Mouse (Mus musculus): ENCODE measurements around the gene Bckdk. TPM values are rescaled to one million over a fixed set of nuclear protein-coding genes. Genes with fewer than 3 reads are reported as not detected.

Bckdk gene
- total RNA-seq (2014; fragmentation: Nextera tagmentation) (63.3 and 78.0 TPM in 2 replicates), total RNA-seq (2017) (38.6 and 50.5 TPM in 2 replicates)

DNA sequence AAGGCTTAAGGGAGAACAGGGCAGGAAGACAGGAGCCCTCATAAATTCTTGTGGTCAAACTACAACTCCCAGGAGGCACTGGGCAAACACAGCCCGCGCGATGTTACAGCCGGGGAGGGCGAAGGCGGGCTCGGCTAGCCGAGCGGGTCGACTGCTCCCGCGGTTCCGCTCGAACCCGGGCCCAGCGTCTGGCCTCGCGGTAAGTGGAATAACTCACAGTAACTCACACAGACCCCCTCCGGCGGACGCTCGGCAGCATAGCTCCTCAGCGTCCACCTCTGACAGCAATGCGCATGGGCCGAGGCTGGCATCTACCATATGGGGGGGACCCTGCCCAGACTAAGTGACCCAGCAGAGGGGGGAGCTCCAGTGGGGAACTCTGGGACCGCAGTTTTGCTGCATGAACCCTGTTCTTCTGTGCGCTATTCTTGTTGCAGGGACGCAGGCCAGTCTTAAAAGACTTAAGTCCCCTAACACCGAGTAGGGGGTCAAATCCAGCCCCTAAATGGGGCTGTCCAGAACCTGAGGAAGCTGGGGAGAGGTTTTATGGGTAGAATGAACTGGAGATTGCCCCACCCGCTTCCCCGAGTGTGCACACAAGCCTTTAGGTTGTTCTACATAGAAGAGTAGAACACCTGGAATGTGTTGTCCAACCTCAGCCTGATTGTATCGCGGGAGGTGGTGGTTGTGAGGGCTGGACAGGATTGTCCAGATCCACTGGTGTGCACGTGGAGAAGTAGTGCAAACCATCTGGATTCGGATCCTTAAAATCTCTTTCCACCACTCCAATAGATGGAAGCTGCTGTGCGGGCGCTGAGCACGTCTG is at the start of gene Bckdk:
Gene Bckdk (plus strand): TSS at position 112 of the 826 bp plus-strand sequence.
- ATAC-seq (replicated peaks; ENCODE audit: poor library complexity, severe bottlenecking) = peak; percentile 83

DNA sequence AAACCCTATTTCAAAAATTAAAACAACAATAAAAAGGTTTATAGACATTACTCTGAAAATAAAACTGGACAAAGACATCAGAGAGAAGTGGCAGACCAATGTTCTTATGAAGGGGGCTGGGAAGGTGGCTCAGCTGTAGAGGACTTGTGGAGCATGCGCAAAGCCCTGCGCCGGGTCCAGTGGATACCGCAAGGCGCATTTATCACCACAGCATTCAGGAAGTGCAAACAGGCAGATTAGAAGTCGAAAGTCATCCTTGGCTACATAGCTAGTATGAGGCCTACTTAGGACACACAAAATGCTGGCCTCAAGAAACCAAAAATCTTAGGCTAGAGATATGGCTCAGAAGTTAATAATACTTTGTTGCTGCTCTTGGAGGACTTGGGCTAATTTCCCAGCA is 45.6 kb upstream of the Bckdk start:
- no peak for ATAC-seq (replicated peaks; ENCODE audit: poor library complexity, severe bottlenecking)

DNA sequence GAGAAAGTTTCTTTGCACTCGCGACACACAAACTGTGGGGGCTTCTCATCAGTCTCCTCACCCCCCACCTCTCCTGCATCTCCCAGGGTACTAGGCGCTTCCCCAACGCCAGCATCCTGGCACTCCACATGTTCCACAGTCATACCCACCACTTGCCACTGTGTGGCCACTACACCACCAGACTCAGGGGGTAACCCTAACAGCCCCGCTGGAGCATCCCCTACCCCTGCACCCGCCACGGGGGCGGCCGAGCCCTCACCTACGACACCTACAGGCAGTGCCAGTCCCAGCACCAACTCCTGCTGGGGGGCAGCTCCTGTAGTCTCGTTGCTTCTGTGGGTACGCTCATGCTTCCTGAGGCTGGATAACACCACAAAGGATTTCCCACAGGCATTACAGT is 37.4 kb upstream of the Bckdk start:
- no peak for ATAC-seq (replicated peaks; ENCODE audit: poor library complexity, severe bottlenecking)

DNA sequence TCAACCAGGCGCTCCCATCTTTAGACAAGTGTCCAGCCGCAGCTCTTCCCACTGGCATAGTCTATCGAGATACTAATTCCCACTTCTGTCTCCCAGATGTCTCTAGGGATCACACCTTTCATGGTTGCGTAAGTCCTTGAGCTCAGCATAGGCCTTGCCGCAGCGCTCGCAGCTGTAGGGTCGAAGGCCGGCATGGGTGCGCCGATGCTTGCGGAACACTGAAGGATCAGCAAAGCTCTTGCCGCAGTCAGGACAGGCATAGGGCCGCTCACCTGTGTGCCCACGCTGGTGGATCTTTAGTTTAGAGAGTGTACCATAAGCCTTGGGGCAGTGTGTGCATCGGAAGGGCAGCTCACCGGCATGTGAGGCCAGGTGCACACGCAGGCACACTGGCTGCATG is 36.2 kb upstream of the Bckdk start:
- ATAC-seq (replicated peaks; ENCODE audit: poor library complexity, severe bottlenecking) = no peak

DNA sequence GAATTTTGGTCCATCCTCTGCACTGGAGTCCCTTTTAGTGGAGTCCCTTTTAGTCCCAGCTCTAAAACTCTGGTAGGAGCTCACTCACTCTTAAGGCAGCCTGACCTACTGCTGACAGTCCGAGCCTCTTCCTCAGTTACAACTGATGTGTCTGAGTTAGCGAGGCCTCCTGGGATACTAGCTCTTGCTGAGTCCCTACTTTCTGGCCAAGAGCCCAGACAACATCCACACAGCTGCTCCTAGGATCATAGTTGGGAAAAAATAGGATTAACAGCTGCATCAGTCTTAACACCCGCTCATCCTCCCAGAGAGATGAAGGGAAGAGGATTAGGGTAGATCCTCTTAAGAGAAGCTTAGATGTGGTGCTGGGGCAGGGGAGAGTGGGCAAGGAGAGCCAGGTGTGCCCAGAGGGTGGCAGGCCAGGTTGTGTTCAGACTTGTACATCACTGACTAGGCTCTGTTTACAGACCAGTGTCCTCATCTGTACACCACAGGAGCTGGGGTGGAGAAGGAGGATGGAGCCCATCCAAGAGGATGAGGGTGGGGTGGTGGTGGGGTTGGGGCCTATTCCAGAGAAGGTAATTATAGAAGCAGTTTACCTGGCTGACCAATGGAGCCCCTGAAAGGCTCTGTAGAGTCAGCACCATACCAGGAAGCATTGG is 34.6 kb upstream of the Bckdk start:
- no peak for ATAC-seq (replicated peaks; ENCODE audit: poor library complexity, severe bottlenecking)

DNA sequence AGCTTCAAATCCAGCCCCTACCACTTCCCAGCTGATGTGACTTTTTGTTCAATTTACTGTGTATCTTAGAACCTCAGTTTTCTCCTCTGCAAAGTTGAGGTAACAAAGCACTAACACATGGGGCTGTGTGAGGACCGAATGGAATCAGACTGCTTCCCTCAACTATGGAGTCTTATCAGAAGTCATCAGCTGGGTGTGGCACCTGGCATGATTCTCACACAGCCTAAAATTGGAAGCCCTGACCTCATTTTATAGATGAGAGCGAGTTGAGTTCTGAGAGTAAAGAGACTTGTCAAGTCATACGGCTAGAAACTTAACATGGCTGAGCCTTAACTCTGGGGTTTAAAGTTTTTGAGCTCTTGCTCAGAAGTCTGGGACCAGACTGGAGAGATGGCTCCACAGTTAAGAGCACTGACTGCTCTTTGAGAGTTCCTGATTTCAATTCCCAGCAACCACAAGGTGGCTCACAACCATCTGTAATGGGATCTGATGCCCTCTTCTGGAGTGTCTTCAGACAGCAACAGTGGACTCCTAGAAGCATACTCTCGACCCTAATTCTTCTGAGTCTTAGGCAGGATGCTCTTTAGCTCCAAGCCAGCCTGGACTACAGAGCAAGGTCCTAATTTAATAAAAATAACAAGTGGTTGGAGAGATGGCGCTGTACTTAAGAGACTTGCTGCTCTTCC is 33.6 kb upstream of the Bckdk start:
- ATAC-seq (replicated peaks; ENCODE audit: poor library complexity, severe bottlenecking) = no peak

DNA sequence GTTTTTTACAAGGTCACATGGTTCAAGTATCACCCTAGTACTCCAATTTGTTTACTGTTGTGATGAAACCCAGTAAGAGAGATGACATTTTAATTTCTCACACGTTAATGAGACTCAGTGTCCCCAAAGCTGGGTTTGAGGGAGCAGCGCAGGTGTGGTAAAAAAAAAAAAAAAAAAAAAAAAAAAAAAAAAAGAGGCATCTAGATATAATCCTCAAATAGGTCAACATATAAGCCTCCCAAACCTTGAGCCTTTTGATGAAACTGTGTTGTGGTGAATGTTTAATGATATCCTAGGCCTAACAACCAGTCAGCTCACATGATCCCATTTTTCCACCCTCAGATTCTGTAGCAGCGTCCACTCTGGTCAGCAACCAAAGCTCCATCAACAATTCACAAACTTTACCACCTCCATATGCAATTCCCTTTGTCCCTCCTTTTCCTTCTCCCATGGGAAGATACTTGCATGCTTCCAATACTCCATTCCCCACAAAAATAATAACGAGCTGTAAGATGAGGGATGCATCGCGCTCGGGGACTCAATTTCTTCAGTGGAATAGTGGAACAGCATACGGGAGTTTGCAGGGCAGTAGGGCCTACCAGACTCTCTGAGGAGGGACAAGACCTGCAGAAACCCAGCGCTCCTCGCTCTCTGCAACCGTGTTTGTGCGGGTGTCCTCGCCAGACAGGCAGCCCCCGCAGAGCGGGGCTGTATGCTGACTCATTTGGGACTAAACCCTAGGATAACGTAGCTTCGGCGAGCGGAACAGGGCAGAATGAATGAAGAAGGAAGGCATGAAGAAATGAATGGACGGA is 28.9 kb upstream of the Bckdk start:
- no peak for ATAC-seq (replicated peaks; ENCODE audit: poor library complexity, severe bottlenecking)

DNA sequence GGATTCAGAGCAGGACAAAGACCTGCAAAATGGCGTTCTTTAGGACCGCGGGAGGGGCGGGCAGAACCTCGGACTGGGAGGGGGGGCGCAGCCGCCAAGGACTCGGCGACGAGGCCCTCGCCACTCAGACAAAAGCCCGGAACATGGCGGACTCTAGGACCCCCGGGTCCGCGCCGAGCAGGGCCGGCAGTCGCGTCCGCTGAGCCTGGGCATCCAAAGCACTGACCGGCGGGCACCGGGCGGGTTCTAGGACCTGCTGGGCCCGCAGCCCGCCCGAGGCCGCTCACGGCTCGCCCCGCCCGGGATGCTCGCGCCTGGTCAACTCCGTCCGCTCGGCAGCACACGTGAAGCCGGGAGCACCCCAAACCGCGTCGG is 28.3 kb upstream of the Bckdk start:
- ATAC-seq (replicated peaks; ENCODE audit: poor library complexity, severe bottlenecking) = peak; percentile 67

DNA sequence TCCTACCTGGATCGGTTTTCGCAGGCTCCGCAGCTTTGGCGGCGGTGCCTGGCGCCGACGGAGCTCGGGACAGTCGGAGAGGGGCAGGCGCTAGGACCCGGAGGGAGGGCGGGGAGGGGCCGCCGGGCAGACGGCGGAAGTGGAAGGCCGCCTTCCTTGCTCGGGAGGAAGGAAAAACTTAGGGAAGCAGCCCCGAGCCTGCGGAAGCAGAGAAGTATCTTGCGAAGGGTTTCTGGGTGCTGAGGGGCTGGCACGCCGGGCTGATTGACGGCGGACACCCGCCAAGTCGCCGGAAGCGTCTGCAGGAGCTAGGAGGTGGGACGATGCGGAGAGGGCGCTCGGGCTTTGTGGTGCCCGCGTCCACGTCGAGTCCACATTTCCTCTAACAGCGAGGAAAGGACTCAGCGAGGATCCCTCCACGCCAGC is 27.8 kb upstream of the Bckdk start, which contains the start of gene Zfp646:
Gene Zfp646 (plus strand): TSS at position 181 of the 426 bp plus-strand sequence.
- ATAC-seq (replicated peaks; ENCODE audit: poor library complexity, severe bottlenecking) = peak; percentile 72

DNA sequence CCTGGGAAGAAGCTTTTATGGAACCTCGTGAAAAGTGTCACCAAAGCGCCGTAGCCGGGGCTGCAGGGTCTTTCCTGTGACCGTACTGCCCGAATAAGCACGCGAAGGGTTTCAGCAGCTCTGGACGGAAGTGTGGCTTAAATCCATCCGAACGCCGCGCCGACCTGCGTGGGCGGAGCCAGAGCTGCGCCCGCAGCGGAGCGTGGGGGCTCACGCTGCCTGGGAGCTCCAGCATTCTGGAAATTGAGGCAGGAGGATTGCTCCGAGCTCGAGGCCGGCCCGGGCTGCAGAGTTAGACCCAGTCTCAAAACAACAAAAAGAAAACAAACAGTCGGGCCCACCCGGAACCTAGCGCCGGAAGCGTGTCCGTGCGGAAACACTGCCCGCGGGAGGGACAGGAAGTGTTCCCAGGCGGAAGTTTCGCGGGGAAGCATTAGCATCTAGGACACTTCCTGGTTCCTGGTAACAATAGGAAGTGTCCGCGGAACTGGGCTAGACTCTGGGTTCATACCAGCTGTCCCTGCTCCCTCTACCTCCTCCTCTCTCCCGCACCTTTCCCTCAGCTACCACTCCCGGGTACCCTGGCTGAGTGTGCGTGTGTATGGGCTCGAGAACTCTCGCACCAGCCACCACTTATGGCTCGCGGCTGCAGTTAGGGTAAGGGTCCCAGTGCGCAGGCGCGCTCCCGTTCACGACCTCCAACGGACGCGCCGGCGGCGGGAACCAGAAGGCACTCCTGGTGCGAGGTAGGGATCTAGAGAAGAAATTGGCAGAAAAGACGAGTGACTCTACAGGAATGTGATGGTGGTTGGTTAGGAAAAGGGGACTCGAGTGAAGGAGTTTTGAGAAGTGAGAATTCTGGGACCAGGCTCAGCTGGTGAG is 27.2 kb upstream of the Bckdk start, which contains the start of gene Zfp668:
Gene Zfp668 (minus strand): TSS at position 362 of the 882 bp plus-strand sequence.
- ATAC-seq (replicated peaks; ENCODE audit: poor library complexity, severe bottlenecking) = peak; percentile 65

DNA sequence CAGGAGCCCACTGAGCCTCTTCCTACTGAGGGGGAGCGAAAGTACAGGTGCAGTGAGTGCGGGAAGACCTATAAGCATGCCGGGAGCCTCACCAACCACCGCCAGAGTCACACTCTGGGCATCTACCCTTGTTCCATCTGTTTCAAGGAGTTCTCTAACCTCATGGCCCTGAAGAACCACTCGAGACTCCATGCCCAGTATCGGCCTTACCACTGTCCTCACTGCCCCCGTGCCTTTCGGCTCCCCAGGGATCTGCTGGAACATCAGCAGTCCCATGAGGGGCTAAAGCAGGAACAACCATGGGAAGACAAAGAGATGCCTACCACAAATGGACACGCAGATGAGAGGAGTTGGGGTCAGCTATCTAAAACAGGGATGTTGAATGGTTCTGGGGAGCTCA is 24.6 kb upstream of the Bckdk start:
- no peak for ATAC-seq (replicated peaks; ENCODE audit: poor library complexity, severe bottlenecking)

DNA sequence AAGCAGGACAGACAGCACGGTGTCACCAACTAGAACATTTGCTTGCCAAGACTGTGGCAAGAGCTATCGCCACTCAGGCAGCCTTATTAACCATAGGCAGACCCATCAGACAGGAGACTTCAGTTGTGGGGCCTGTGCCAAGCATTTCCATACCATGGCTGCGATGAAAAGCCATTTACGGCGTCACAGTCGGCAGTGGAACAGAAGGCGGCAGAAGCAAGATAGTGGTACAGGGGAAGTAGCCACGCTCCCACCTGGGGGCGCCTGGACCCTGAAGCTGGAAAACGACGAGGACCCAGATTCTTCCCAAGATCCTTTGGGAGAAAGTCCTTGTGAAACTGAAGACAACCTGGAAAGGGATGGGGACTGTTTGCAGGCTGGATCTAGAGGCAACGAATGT is 23.5 kb upstream of the Bckdk start:
- ATAC-seq (replicated peaks; ENCODE audit: poor library complexity, severe bottlenecking) = no peak

DNA sequence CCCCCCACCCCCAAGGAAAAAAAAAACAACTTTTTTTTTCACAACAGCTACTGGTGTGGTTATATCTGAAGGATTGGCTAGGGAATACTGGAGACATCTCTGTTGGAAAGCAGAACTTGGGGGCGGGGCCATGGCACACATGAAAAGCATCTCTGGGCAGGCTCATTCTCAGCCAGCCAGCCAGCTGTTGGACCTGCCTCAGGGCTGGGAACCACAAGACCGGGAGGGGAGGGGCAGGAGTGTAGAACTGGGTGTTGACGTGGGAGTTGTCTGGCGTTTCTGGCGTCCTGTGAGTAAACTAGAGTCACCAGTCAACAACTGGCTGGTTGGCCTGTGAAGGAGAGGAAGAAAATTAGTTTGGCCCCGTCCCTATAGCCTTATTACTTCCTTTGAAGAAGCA is 17.9 kb upstream of the Bckdk start:
- no peak; the same call in 1 of the 2 replicates for ATAC-seq (replicated peaks; ENCODE audit: poor library complexity, severe bottlenecking)

DNA sequence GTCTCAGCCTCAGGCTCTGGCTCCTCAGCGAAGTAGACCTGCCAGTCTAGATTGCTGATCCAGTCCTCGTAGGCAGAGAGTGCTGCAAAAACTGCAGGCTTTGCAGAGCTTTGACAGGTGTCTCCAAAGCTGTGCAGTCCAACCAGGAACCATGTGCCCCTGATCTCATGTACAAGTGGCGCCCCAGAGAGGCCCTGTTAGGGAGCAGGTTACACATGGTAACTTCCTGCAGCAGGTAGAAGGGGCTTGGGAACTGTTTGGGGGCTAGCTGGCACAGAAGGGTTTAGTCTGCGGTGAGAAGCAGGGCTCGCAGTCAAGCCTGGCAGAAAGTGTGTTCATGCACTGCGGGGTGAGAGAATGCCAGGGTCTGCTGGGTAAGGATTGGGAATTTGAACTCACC is 17.3 kb upstream of the Bckdk start:
- no peak for ATAC-seq (replicated peaks; ENCODE audit: poor library complexity, severe bottlenecking)

DNA sequence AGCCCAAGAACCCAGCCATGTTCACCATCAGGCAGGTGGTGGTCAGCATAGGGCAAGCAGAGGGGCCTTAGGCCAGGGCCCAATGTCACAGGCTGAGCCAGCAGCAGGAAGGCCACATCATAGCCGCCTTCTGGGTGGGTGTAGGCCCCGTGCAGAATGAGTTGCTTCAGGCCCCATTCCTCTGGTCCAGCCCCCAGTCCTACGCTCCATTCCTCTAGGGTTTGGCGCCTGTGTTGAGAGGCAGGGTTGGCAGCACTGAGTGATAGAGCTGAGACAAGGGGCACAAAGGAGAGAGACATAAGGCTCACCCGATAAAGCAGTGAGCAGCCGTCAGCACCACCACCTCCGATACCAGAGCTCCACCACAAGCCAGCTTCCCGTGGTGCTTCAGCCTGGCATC is 16.7 kb upstream of the Bckdk start:
- ATAC-seq (replicated peaks; ENCODE audit: poor library complexity, severe bottlenecking) = no peak

DNA sequence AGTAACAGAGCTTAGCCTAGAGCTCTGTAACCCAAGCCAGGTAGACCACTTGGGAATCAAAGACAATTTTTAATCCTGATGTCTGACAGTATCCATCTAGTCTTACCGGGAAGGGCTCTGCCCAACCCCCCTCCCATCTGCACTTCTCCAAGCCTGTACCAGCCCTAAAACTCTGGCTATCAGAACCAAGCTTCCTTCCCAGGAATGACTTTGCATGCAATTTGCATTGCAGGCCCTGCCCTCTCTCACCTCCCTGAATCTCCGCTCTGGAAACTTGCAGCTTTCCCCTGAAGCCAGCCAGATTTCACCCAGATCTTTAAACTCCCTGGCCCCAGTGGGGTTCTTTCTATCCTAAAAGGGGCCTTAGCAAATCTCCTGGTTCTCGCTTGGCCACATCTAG is 16.1 kb upstream of the Bckdk start:
- ATAC-seq (replicated peaks; ENCODE audit: poor library complexity, severe bottlenecking) = no peak

DNA sequence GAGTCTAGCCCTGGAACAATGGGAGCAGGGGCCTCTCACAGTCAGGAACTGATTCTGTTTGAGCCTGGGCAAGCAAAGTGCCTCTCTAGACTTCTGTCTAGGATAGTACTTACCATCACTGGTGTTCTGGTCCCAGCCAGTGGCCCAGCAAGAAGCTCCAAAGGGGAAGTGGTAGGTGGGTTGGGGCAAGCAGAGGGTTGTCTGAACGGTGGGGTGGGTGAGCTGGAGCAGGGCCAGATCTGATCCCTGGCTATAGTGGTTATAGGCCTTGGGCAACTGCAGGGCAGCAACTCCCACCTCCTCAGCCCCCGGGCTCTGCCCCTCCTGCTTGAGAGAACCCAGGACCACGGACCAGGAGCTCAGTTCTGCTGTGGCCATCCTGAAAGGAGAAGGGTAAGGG is 15.1 kb upstream of the Bckdk start:
- peak; percentile 72 for ATAC-seq (replicated peaks; ENCODE audit: poor library complexity, severe bottlenecking)

DNA sequence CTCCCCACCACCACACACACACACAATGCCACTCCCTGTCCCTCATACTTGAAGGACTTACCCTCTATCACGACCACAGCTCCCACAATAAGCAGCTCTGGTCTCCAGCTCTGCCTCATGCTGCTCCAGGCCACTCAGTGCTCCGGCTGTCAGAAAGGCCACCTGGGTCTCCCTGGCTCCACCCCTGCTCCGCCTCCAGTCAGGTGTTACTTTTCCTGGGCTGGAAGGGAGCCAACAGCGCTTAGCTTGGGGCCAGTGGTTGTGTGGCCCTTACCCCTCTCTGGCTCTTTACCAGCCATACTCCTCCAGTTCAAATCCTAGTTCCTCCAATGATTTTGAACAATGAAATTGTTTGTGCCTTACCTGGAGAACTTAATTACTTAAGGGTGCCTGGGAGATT is 13.1 kb upstream of the Bckdk start, which contains the start of gene Prss53:
Gene Prss53 (minus strand): TSS at position 173 of the 400 bp plus-strand sequence.
- ATAC-seq (replicated peaks; ENCODE audit: poor library complexity, severe bottlenecking) = no peak

DNA sequence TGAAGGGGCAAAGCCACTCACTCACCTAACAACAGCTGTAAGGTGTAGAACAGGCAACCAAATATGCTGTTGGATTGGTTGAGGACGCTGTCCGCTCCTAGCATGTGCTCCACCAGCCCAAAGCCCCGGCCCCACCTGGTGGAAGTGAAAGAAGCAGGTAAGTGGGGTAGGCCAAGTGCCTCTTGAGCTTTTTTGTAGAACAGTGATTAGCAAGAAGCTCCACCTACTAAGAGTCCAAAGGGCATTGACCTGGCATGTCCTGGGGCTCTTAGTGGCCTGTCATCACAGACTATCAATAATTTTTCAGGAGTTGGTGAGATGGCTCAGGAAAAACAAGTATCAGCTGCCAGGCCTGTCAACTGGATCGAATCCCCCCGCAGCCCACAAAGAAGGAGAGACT is 9.4 kb upstream of the Bckdk start:
- ATAC-seq (replicated peaks; ENCODE audit: poor library complexity, severe bottlenecking) = no peak

Data from granulocyte monocyte progenitor cell, adult 5-6 weeks (primary cell).